Mouse (Mus musculus) embryonic fibroblast, embryonic 13.5 days (primary cell): Measurements from ENCODE around the gene Nptn. TPM values are rescaled to one million over a fixed set of nuclear protein-coding genes. Genes with fewer than 3 reads are reported as not detected.
A peak's percentile ranks its signal among the peaks of the same experiment; 100 is the strongest.

Source experiments
- H3K27ac ChIP-seq: 2 replicates; pipeline ENCODE4 v1.5.1; 2012; ENCODE audit warnings: low read length, control low read depth, inconsistent platforms; ENCODE audit not compliant: insufficient read depth
- H3K4me1 ChIP-seq: 2 replicates; pipeline ENCODE4 v1.6.1; 2011; ENCODE audit warnings: low read length; ENCODE audit not compliant: control insufficient read depth, insufficient read depth
- H3K4me3 ChIP-seq: 2 replicates; pipeline ENCODE4 v1.5.1; 2011; ENCODE audit warnings: mild to moderate bottlenecking, control low read depth, low read length; ENCODE audit not compliant: insufficient read depth
- CTCF ChIP-seq: IDR thresholded peaks from 2 replicates; pipeline ENCODE4 v1.5.1; 2011; ENCODE audit warnings: mild to moderate bottlenecking, control low read depth, low read length, moderate library complexity, borderline replicate concordance; ENCODE audit not compliant: insufficient read depth
- POLR2A ChIP-seq: IDR thresholded peaks from 2 replicates; pipeline ENCODE4 v1.6.1; 2011; ENCODE audit warnings: low read depth, mild to moderate bottlenecking, control low read depth, low read length, moderate library complexity
- polyA plus RNA-seq: library from polyadenylated mRNA; stranded (reverse); fragments of >200 nt; gene quantifications from 2 replicates; pipeline ENCODE4 v1.2.4, GENCODE M21; 2011; ENCODE audit warnings: low read depth; ENCODE audit not compliant: missing spikeins, insufficient read length

The Nptn gene
- polyA plus RNA-seq = 514 and 525 TPM in 2 replicates

DNA sequence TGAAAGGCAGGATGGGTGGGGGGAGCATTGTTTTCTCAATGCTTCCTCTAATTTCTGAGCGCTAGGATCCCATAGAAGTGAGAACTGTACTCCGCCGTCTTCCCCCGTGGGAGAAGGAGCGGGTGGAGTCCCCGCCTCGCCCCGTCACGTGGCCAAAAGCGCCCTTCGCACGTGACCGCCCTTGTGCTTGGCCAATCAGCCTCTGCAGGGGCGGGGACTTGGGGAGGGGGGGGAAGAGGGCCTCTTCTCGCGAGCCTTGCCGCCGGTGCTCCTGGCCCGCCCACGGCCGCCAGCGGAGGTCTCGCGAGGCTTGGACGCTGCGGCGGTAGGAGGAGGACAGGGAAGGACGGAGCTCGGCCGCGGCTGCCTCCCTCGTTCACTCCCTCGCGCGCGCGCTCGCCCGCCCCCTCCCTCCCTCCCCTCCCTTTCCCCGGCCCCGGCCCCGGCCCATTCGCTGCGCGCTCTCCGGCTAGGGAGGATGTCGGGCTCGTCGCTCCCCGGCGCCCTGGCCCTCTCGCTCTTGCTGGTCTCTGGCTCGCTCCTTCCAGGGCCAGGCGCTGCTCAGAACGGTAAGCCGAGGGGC lies at the start of gene Nptn:
TSS of gene Nptn (plus strand) at position 283 of the 583 bp plus-strand sequence.
- peak within 1 kb of the TSS; percentile 99 for H3K4me3 ChIP-seq
- TF ChIP-seq POLR2A (peak; percentile 88), CTCF (no peak)
- peak within 1 kb of the TSS; percentile 93 for H3K27ac ChIP-seq
- peaks cover 10% of the 10 kb centered on the region; the same call in 1 of the 2 replicates for H3K4me1 ChIP-seq

DNA sequence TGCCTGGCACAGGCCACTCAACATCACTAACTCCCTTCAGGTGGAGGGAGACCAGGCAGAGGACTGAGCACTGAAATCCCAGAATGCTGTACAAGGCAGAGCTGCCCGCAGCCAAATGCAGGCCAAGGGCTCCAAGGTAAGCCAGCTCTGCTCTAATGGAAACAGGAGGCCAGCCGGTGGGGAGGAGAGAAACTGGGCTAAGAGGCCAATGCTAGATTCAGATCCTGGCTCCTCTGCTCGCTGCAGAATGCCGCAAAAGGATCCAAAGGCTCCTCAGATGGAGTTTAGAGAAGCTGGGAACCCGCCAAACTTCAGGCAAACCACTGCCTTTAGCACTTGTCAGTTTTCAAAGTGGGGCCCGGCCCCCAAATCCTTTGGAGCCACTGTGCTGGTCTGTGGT lies 48.7 kb upstream of the Nptn start:
- Histone ChIP-seq H3K4me1 (no peaks in the 10 kb centered on the region), H3K27ac (no peak overlapping the region), H3K4me3 (no peak overlapping the region)
- no peak for TF ChIP-seq CTCF
- TF ChIP-seq POLR2A = no peak

DNA sequence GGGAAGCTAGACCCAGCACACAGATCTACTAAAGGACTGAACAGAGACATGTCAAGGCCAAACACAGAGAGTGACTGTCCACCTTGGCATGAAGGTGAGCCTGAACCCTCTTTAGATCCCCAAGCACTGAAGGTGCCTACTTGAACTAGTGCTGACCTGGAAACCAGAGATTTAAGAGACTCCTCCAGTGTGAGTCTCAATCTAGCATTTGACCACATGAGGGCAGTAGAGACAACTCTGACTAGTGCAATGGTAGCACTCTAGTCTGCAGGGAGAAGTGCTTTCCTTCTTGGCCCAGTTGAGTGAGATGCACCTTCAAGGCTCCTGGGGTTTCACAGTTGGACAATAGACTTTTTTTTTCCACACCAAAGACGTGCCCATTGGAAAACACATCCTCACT lies 47.3 kb upstream of the Nptn start:
- Histone ChIP-seq H3K27ac (no peak overlapping the region), H3K4me1 (no peaks in the 10 kb centered on the region), H3K4me3 (no peak overlapping the region)
- no peak for TF ChIP-seq CTCF
- no peak for TF ChIP-seq POLR2A

DNA sequence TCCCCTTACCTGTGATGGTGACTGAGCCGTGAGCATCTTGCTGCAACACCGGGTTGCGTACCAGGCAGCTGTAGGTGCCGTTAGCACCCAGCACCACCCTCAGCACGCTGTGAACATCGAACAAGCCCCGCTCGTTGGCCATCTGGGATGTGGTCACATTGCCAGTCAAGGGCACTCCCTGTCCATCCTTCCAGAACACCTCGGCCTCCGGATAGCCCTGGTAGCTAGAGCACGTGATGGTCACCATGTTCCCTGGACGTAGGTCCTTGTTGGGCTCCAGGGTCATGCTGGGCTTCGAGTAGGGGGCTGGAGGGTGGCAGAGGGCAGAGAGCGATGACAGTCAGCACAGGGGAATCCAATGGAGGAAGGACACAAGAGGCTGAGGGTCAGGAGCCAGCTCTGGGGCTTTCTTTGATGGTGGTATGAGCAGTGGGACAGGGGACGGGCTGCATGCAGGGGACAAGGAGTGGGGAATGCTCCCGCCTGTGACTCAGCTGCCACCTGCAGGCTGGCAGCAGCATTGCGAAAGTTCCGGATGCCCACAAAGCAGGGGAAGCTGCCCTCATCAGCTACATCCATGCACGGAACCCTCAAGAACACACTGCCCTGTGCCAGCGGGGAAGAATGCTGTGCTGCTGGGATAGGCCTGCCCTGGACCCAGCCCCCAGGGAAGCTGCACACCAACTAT lies 46.4 kb upstream of the Nptn start:
- Histone ChIP-seq H3K4me3 (no peak overlapping the region), H3K4me1 (no peaks in the 10 kb centered on the region), H3K27ac (no peak overlapping the region)
- peak; percentile 92 for TF ChIP-seq CTCF
- no peak for TF ChIP-seq POLR2A

DNA sequence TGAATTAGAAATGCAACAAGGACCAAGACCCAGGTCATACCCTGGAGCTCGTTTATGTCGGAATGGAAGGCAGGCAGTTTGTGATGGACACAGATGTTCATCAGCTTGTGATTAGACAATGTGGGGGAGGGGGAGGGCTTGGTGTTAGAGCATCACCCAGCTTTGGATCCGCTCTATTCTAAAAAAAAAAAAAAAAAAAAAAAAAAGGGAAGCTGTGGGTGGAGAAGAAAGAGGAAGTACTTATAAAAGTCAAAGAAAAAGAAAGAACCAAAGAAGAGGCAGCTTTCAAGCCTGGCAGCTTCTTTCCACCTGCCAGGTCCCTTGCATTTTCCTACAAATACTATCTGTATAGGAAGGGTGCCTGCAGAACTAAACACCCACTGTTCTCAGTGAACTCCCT lies 44.3 kb upstream of the Nptn start:
- Histone ChIP-seq H3K27ac (no peak overlapping the region), H3K4me1 (peaks cover 8% of the 10 kb centered on the region; the same call in 1 of the 2 replicates), H3K4me3 (no peak overlapping the region)
- TF ChIP-seq POLR2A (no peak), CTCF (no peak)

DNA sequence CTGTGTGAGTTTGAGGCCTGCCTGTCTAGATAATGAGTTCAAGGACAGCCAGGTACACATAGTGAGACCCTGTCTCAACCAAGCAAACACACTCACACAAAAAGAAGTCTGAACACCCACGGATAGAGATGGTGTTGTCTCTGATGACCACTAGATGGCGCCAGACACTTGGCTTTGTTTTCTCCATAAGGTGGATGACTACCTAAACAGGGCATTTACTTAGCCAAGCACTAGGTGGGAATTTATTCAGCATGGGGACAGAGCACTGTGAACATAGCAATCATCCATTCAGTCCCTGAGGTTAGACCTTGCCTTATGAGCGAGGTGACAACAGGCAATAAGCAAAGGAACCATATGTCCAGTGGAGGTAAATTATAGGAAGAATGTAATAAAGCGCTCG lies 42.2 kb upstream of the Nptn start:
- Histone ChIP-seq H3K4me1 (peaks cover 8% of the 10 kb centered on the region; the same call in 1 of the 2 replicates), H3K4me3 (no peak overlapping the region), H3K27ac (no peak overlapping the region)
- TF ChIP-seq POLR2A (no peak), CTCF (peak; percentile 26; the same call in 1 of the 2 replicates)

DNA sequence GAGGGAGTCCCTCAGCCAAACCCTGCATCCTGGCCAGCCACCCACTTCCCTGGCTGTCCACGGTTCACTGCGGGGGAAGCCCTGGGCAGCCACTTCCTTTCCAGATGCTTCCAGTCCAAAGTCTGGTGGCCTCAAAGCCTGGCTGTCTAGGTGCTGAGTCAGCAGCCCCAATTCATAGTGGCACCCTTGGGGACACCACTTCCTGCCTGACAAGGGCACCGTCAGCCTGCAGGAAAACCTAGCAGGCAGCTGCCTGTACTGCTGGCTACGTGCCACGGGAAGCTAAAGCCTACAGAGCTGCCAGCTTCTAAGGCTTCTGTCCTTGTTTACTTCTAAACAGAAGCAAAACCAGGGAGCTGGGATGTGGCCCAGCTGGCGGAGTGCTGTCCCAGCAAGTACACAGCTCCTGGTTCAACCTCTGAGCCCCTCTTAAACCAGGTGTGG lies 40.1 kb upstream of the Nptn start:
- peaks cover 11% of the 10 kb centered on the region; the same call in 1 of the 2 replicates for H3K4me1 ChIP-seq
- no peak overlapping the region for H3K4me3 ChIP-seq
- TF ChIP-seq CTCF = no peak
- TF ChIP-seq POLR2A = no peak
- no peak overlapping the region for H3K27ac ChIP-seq

DNA sequence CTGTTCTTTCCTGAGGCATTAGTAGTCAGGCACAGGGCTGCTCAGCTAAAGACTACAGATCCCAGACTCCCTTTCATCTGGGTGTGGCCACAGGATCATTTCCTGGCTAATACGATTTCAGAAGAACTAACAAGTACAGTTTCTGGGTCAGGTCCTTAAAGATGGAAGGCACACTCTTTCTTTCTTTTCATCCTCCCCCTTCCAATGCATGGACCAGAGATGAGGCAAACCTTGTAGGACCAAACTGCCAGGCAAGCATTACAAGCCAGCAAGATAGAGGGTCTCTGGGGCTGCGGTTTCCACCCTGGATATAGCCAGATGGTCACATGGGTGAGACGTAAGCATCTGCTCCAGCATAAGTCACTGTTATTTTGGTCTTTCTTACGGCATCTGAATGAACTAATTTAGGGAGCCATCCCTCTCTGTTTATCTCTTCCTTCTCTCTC lies 37.1 kb upstream of the Nptn start:
- no peak overlapping the region for H3K4me3 ChIP-seq
- TF ChIP-seq POLR2A = no peak
- no peak for TF ChIP-seq CTCF
- H3K27ac ChIP-seq = no peak overlapping the region
- peaks cover 26% of the 10 kb centered on the region for H3K4me1 ChIP-seq

DNA sequence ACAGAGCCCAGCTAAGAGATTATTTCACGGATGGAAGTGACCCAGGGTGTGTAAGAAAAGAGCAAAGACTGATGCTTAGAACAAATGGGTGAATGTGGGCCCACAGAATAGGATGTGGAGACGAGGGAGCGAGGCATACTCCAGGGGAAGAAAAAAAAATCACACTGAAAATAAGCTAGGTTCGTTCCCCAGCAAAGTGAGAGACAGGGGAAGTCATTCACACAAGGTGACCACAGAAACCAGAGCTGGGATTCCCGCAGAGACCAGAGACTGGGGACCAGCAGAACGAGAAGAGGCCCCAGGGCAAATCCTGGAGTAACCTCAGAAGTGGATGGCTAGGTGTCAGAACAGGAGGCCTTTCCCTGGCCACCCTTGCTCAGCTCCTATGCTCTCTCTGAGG lies 36.6 kb upstream of the Nptn start:
- TF ChIP-seq POLR2A (no peak), CTCF (no peak)
- no peak overlapping the region for H3K27ac ChIP-seq
- no peak overlapping the region for H3K4me3 ChIP-seq
- peaks cover 26% of the 10 kb centered on the region for H3K4me1 ChIP-seq
